Mouse (Mus musculus): ENCODE measurements at regions not wholly inside any gene's neighbourhood (a gene's known extent, or its start where the extent isn't known, plus 50 kb on each side); places are given as distances from the start of the nearest gene placed in this dataset.
A peak's percentile ranks its signal among the peaks of the same experiment; 100 is the strongest.

- Histone ChIP-seq H3K27me3 (ENCODE audit: control insufficient read depth, insufficient read depth, low read length) (no peaks in the 10 kb centered on the region), H3K4me3 (ENCODE audit: low read depth, low read length) (no peak overlapping the region), H3K9ac (ENCODE audit: low read length) (no peak overlapping the region), H3K36me3 (ENCODE audit: control insufficient read depth, insufficient read depth, low read length) (no peaks in the 10 kb centered on the region), H3K4me1 (ENCODE audit: control insufficient read depth, insufficient read depth, low read length) (no peaks in the 10 kb centered on the region), H3K9me3 (ENCODE audit: control insufficient read depth, low read length) (no peaks in the 10 kb centered on the region), H3K27ac (ENCODE audit: low read depth, low read length) (no peak overlapping the region), H3K4me2 (ENCODE audit: low read depth) (no peak overlapping the region)
- DNase-seq (ENCODE audit: low spot score) (no peak), ATAC-seq (ENCODE audit: insufficient read depth, low FRiP score, low TSS enrichment) (no peak)
- 88% methylated on average over 1 of the region's 1 CpGs for WGBS
Observed at GRCm38 (mm10) chr10:105034711-105035386, 539.4 kb downstream of the Tmtc2 start.

- Histone ChIP-seq H3K9ac (ENCODE audit: low read length) (no peak overlapping the region), H3K4me3 (ENCODE audit: low read depth, low read length) (no peak overlapping the region), H3K36me3 (ENCODE audit: control insufficient read depth, insufficient read depth, low read length) (no peaks in the 10 kb centered on the region), H3K4me2 (ENCODE audit: low read depth) (no peak overlapping the region), H3K4me1 (ENCODE audit: control insufficient read depth, insufficient read depth, low read length) (no peaks in the 10 kb centered on the region), H3K27me3 (ENCODE audit: control insufficient read depth, insufficient read depth, low read length) (no peaks in the 10 kb centered on the region), H3K27ac (ENCODE audit: low read depth, low read length) (0 out of 2 replicates have a peak overlapping the region, but pooled peaks have one; percentile 20), H3K9me3 (ENCODE audit: control insufficient read depth, low read length) (no peaks in the 10 kb centered on the region)
- DNase-seq (ENCODE audit: low spot score): peak; percentile 51
- peak; percentile 57; the same call in 1 of the 2 replicates for ATAC-seq (ENCODE audit: insufficient read depth, low FRiP score, low TSS enrichment)
- 58% methylated on average over 14 of the region's 14 CpGs for WGBS
Observed at GRCm38 (mm10) chr10:105020471-105021120, 553.7 kb downstream of the Tmtc2 start.

GRCm38 (mm10) chr10:105019774-105020470 is 554.3 kb downstream of the Tmtc2 start:
- Histone ChIP-seq H3K4me3 (ENCODE audit: low read depth, low read length) (no peak overlapping the region), H3K27me3 (ENCODE audit: control insufficient read depth, insufficient read depth, low read length) (no peaks in the 10 kb centered on the region), H3K36me3 (ENCODE audit: control insufficient read depth, insufficient read depth, low read length) (no peaks in the 10 kb centered on the region), H3K4me1 (ENCODE audit: control insufficient read depth, insufficient read depth, low read length) (no peaks in the 10 kb centered on the region), H3K9me3 (ENCODE audit: control insufficient read depth, low read length) (no peaks in the 10 kb centered on the region), H3K4me2 (ENCODE audit: low read depth) (no peak overlapping the region), H3K27ac (ENCODE audit: low read depth, low read length) (no peak overlapping the region), H3K9ac (ENCODE audit: low read length) (no peak overlapping the region)
- DNase-seq (ENCODE audit: low spot score) (no peak), ATAC-seq (ENCODE audit: insufficient read depth, low FRiP score, low TSS enrichment) (no peak)
- 48% methylated on average over 11 of the region's 11 CpGs for WGBS

Data from neural tube, embryonic 11.5 days (tissue).